Mouse (Mus musculus) mesoderm, embryonic 11.5 days (tissue): ENCODE results near the gene Speer4c.
"Not testable (repeated sequence)": the region's sequence is repeated elsewhere in the genome, so short reads cannot be mapped to it uniquely, and the experiment has no call there.

Experiments used
- DNase-seq: peaks from one replicate; pipeline ENCODE4 v3.0.0-alpha.2; 2012; ENCODE audit warnings: low read depth, low spot score

The Speer4c gene

DNA sequence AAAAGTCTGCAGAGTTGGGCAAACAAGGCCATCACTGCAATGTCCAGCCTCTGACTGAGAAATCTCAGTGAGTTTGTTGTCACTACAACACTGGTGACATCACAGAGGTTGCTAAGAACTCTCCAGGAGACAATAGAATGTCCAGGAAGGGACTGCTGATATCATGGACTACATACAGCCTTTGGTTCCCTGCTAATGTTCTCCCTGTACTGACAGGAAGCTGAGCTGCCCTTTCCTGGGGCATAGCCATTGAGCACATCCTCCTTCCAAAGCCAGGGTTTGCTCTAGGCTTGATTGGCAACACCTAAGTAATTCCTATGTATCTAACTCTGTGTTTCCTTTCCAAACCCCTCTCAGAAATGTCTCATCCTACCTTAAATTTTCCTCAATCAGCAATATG lies at the start of gene Speer4c:
TSS of gene Speer4c (minus strand) at position 101 of the 400 bp plus-strand sequence.
- not testable (repeated sequence) for DNase-seq

DNA sequence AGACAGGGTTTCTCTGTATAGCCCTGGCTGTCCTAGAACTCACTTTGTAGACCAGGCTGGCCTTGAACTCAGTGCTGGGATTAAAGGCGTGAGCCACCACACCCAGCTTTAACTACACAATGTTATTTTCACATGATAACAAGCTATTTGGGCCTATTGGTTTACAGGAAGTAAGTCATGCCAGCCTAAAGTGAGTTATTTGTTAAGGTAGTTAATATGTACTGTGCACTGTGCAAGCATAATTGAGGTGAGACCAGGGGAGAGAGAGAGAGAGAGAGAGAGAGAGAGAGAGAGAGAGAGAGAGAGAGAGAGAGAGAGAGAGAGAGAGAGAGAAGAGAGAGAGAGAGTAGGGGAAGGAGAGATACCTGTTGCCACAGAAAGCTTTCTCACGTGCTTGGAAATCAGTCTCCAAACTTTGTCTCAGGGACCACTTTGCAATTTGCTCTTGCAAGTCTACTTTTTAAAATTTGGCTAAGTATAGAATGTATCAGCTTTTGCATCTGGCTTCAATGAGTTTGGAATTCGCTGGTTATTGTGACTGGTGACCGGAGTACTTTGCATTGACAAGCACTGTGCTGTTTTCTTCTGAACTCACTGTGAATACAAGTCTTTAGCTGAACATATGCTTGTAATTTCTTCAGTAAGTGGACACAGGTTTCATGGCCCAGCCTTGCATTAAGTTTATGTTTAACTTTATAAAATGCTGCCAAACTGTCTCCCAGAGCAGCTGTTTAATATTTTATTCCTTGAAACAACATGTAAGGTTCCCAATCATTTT lies 33.6 kb upstream of the Speer4c start:
- peak; percentile 16 for DNase-seq

DNA sequence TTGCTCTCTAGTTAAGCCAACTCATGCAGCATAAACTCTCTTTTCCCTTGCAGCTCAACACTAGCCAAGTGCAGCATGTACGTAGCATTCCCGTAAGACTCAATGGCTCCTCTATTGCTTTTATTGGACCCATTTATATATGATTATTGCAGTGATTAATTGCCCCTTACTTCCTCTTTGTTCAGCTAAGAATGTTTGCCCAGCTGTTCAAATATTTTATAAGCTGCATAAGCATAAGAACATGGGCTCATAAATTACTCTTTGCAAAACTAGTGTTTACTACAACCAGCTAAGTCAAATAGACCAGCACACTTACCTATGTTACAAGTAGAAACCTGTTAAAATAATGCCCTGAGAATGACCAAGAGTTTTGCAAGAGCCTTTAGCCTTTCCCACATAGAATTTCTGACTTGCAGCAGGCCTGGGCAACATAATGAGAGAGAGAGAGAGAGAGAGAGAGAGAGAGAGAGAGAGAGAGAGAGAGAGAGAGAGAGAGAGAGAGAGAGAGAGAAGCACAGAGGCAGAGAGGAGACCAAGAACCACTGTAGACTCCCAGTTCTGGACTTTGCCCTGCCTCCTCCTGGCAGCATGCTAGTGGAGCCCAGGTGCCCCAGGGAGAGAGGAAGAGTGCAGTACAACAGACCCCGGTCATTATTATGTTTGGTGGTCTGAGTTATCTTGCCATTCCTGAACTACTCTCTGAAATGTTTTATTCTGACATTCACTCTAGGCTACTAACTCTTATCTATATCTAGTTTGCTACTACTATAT lies 20.2 kb upstream of the Speer4c start:
- DNase-seq, result no peak

DNA sequence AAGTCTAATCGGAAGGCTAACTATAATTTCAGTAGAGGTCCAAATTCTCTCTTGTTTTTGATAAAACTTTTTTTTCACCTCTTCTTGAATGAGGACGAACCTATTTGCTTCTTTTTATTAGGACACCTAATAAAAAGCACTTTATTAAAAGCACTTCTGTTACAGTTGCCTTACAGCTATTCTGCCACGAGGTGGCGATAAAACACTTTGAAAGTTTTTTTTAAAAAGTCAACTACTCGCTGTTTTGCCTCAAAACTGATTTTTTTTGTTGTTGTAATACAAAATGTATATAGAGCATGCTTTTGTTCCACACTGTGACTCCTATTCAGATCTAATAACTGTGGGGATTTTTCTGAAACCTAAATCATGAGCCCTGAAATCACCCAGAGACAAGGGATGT lies 11.2 kb downstream of the Speer4c start:
- not testable (repeated sequence) for DNase-seq

DNA sequence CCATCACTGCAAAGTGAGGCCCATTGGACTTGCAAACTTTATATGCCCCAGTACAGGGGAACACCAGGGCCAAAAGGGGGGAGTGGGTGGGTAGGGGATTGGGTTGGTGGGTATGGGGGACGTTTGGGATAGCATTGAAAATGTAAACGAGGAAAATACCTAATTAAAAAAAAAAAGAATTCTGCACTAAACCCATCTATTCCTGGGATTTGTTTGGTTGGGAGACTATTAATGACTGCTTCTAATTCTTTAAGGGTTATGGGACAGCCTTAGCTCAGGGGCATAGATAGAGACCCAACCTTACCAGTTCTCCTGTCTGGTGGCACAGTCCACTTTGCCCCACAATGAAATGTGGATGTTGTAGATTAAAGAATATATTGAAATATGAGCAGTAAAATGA lies 16.4 kb downstream of the Speer4c start:
- DNase-seq, result not testable (repeated sequence)

DNA sequence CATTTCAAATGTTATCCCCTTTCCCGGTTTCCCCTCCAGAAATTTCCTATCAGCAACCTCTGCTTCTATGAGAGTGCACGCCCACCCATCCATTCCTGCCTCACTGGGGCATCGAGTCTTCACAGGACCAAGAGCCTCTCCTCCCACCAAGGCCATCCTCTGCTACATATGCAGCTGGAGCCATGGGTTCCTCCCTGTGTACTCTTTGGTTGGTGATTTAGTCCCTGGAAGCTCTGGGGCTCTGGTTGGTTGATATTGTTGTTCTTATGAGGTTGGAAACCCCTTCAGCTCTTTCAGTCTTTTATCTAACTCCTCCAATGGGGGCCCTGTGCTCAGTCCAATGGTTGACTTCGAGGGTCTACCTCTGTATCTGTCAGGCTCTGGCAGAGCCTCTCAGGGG lies 22.2 kb downstream of the Speer4c start:
- DNase-seq, result not testable (repeated sequence)

DNA sequence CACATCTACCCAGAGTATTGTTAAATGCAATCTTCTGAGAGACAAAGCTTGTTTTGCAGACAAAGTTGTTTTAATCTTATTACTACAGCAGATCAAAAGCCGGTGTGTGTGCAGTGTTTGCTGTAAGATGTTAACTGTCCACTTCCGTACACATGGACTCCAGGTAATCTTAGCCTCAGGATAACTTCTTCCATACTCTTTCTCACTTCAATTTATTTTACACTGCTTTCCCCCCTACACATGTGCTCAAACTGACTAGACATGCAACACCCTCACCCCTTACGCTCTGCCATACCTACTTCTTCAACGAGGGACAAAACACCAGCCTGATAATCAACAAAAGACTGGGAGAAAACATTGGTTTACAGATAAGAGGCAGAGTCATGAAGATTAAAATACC lies 23.2 kb downstream of the Speer4c start:
- not testable (repeated sequence) for DNase-seq

DNA sequence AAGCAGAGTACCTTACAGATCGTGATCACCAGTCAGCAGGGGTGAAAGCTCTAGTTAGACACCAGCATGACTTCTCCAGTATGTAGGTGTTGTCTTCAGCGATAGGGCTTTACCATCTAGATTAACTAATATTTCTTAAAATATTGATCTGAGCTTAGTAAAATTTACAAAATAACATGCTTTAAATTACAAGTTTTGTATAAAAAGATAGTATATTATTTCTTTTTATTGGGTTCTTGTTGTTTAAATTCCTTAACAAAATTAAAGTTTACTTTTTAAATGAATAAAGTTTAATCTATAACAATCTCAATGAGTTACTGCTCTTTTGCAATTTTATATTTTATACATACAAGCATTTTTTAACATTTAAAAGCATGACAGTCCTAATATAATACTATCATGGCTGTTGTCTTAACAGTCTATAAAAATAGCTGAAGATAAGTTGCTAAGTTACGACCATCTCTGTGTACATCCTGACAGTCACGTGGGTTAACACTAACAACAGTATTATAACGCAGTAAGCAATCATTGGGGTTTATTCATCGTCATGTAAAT lies 24.3 kb downstream of the Speer4c start:
- DNase-seq, result not testable (repeated sequence)

DNA sequence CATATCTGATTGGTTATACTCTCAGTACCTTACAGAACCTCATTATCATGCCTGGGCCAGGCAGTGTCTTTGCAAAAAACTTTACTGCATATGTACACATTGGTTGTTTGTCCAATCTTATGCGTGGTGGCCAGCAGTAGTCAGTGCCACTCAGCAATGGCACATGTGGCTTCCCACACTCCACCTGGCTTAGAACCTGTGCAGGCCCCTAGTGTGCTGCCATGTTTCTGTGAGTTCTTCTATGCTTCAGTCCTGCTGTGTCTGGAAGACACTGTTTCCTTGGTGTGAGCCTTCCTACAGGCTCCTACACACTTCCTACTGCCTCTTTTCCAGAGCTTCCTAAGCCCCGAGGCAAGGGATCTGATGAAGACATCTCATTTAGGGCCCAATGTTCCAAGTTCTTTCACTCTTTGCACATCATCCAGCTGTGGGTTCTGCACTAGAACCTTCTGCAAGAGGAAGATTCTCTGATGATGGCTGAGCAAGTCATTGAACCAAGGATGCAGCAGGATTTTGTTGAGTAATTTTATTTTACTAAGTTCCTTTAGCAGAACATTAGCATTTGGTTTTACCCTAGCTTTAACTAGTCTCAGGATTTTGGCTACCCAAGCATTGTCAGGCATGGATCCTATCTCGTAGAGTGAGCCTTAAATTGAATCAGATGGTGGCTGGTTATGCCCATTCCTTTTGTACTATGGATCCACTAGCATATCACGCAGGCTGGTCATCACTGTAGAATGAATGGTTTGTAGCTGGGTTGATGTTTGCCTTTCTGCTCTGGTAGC lies 25.0 kb downstream of the Speer4c start:
- not testable (repeated sequence) for DNase-seq

DNA sequence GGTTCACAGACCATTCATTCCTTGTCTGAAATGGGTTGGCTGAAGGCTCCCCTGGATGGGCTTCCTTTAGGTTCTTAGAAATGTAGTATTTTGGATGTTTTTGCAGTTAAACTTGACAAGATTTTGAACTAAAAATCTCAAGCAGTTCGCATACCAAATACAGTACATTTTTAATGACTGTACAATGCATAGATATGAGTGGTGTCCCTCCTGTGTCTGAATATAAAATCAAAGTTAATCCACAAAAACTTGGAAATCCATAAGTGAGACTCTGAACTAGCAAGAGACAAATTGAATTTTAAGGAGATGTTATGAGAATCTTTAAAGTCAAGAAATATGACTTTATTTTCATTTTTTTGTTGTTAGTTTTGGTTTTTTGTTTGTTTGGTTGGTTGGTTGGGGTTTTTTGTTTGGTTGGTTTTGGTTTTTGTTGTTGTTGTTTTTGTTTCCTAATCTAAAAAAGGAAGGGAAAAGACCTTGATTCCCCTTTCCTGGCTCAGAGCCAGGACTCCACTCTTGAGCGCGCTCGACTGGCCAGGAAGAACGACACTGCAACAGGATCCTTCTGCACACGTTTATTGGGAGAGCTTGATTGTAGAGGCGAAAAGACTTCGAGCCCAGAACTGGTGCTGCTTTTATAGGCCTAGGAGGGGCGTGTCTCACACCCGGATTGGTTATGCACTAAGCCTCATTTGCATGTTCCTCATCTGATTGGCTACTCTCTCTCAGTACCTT lies 32.6 kb downstream of the Speer4c start:
- DNase-seq, result not testable (repeated sequence)

DNA sequence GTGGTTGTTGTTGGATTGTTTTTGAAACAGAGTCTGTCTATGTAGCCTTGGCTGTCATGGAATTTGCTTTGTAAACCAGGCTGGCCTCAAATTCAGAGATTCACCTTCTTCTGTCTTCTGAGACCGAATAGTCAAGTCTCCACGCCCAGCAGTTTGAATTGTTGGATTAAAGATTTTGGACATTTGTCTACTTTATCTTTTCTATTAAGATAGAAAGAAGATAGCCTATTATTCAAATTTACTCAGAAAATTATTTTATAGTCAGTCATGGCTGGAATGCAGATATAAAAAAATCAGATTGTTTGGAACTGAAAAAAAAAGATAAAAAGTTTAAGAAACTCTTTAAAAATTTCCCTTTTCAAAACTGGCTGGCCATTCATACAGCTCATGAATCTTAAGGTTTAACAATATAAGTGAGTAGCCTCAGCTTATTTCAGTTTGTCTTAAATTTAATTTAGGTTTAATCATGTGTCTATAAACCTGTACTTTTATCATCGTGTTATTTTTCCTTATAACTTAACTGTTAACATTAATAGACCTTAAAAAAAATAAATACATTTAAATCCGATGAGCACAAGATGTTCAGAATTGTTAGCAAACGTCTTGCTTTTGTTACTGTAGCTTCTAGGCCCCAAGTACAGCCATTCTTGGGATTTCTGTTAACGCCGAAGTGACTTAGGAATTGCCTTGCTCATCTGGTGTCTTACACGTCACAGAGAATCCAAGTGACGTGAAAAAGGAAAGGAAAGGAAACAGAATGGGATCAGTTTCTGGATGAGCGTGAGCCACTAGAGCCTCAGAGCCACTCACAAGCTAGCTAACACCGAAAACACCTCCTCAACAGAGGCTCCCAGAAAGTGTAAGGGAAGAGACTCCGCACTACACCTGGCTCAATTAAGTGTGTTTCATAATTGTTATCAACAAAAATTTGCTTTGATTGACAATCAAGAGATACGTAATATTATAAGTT lies 33.8 kb downstream of the Speer4c start:
- DNase-seq, result not testable (repeated sequence)

DNA sequence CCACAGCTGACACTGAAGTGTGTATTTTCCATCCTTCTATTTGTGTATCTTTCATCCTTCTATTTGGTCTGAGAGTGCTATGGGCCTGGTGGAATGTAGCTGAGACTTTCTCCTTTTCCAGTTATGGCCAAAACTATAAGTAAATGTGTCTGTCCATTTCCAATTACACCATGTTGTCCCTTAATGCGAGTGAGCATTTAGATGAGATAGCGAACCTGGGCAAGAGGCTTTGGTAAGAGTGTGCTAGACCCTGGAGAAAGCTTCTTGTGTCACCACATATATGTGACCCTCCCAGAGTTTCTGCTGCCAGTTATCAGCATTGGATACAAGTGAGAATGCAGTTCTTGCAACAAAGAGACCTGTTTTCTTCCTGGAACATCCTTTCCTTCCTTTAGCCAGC lies 35.2 kb downstream of the Speer4c start:
- DNase-seq, result not testable (repeated sequence)

DNA sequence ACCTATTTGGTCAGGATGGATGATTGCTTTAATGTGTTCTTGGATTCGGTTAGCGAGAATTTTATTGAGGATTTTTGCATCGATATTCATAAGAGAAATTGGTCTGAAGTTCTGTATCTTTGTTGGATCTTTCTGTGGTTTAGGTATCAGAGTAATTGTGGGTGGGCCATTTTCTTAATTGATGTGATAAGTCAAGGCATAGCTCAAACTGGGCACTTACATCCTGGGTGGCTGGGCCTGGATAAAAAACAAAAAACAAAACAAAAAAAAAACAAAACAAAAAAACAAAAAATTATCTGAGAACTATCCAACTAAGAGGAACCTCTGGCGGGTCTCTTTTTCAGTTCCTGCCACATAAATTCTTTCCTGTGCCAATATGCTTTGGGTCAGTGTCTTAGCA lies 36.3 kb downstream of the Speer4c start:
- DNase-seq, result not testable (repeated sequence)

DNA sequence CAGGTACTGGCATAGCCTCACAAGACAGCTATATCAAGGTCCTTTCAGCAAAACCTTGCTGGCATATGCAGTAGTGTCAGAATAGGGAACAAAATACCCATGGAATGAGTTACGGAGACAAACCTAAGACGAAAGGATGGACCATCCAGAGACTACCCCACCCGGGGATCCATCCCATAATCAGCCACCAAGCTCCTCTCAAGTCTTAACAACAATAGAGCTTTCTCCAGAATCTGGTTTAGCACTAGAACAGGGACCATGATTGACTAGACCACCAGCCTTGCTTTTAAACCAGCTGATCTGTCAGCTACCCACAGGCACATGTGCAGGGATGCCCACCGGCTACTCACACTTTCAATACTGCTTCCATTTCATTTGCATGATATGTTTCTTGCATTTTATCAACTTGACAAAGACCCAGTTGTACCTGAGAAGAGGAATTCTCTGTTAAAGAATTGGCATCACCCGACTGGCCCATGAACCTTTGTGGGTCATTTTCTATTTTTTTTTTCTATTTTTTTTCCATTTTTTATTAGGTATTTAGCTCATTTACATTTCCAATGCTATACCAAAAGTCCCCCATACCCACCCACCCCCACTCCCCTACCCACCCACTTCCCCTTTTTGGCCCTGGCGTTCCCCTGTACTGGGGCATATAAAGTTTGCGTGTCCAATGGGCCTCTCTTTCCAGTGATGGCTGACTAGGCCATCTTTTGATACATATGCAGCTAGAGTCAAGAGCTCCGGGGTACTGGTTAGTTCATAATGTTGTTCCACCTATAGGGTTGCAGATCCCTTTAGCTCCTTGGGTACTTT lies 39.4 kb downstream of the Speer4c start:
- DNase-seq, result not testable (repeated sequence)

DNA sequence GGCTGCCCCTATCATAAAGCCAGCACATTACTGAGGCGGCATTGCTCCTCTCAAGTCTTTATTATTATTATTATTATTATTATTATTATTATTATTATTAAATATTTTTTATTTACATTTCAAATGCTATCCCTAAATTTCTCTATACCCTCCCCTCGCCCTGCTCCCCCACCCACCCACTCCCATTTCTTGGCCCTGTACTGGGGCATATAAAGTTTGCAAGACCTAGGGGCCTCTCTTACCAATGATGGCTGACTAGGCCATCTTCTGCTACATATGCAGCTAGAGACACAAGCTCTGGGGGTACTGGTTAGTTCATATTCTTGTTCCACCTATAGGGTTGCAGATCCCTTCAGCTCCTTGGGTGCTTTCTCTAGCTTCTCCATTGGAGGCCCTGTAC lies 40.1 kb downstream of the Speer4c start:
- DNase-seq, result not testable (repeated sequence)

DNA sequence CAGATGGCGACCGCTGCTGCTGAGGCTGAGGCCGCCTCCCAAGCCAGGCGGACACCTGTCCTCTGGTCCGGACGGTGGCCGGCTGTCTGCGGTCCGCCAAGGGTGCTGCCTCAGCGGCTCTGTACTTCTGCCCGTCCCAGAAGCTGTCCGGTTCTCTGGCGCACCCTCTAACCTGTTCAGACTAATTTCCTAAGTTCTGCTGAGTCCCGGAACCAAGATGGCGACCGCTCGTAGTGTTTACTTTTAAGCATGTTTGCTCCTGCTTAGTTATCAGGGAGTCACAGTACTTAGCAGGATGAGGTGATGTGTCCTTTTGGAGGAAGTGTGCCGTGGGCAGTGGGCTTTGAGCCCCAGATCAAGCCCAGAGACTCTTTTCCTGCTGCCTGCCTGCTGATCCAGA lies 43.3 kb downstream of the Speer4c start:
- not testable (repeated sequence) for DNase-seq

DNA sequence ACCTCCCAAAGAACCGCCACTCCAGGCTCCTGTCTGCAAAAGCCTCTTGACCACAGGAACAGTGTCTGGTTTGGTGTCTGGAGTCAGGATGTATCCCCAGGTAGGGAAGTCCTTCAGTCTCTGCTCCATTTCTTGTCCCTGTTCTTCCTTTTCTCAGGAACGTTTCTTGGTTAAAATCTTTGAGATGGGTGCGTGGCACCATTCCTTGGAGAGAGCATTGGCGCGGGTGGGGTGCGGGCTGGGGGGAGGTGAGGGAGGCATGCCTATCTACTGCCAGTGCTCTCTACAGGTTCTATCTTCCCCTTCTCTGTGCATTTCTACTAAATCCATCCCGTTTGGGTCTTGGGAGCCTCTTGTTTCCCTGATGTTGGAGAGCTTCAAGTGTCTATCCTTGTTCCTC lies 50.2 kb downstream of the Speer4c start:
- DNase-seq, result not testable (repeated sequence)
